In the genomic region with DNA sequence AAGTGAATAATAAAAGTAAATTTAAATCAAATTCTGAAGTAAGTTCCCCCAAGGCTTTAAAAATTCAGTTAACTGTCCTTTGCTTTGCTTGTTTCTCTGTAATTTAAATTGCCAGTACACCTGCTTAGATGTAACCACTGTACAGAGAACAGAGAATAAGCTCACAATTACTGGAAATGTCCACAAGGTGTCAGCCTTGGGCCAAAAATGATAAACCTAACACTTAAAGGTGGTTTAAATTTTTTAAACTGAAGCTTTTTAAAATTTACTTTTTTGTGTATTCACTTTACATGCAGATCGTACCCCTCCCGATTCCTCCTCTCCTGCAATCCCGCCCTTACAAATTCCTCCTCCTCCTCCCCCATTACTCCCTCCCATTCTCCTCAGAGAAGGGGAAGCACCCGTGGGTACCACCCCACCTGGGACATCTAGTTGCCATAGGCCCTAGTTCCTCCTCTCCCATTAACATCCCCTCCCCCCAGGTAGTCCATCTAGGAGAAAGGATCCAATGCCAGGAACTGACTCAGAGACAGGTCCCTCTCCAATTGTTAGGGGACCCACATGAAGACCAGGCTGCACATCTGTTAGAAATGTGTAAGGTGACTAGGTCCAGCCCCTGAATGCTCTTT, we compare ENCODE assay signal across 8 mouse cellular contexts.
DNase-seq lines count a peak whose midpoint lies in the region; ATAC-seq and TF ChIP-seq lines count a peak whose summit lies in the region.

No protein-coding gene starts in this region.

- no peak for TF ChIP-seq CTCF in kidney, adult 2 months (conservative IDR thresholded peaks at IDR 0.05; ENCODE audit: insufficient read depth, insufficient read length, low read depth, low read length)

- intact Hi-C loops in heart, postnatal 10 days (cut with DNase I): loop anchor here (1.0 to 5.0 kb wide), 4 partner anchors 152 to 717 kb away; no protein-coding TSS in a partner anchor

- H3K9ac ChIP-seq in embryonic facial prominence, embryonic 11.5 days (replicated peaks; ENCODE audit: low read length): no peak overlapping the region
- H3K9ac ChIP-seq in limb, embryonic 14.5 days (ENCODE audit: low read depth, low read length, severe bottlenecking): no peak overlapping the region

- no peak overlapping the region for H3K27ac ChIP-seq in heart, embryonic 10.5 days
- no peak overlapping the region for H3K27ac ChIP-seq in embryonic facial prominence, embryonic 11.5 days (replicated peaks; ENCODE audit: low read depth, low read length)
- no peak overlapping the region for H3K27ac ChIP-seq in kidney, adult 2 months (ENCODE audit: insufficient read depth, low read depth, low read length)
- H3K27ac ChIP-seq in limb, embryonic 14.5 days (replicated peaks; ENCODE audit: low read depth, low read length): no peak overlapping the region

- H3K36me3 ChIP-seq in heart, embryonic 10.5 days: no peaks in the 10 kb centered on the region
- H3K36me3 ChIP-seq in embryonic facial prominence, embryonic 11.5 days (replicated peaks; ENCODE audit: control insufficient read depth, insufficient read depth, low read depth, low read length): no peaks in the 10 kb centered on the region
- H3K36me3 ChIP-seq in kidney, adult 2 months (ENCODE audit: control insufficient read depth, insufficient read depth, low read length): no peaks in the 10 kb centered on the region
- H3K36me3 ChIP-seq in limb, embryonic 14.5 days (ENCODE audit: control insufficient read depth, insufficient read depth, low read length): no peaks in the 10 kb centered on the region

- no peaks in the 10 kb centered on the region for H3K9me3 ChIP-seq in heart, embryonic 10.5 days
- no peaks in the 10 kb centered on the region for H3K9me3 ChIP-seq in embryonic facial prominence, embryonic 11.5 days (replicated peaks; ENCODE audit: control insufficient read depth, low read length)
- no peaks in the 10 kb centered on the region for H3K9me3 ChIP-seq in limb, embryonic 14.5 days (ENCODE audit: control insufficient read depth, low read length)

- H3K4me1 ChIP-seq in heart, embryonic 10.5 days: no peaks in the 10 kb centered on the region
- no peaks in the 10 kb centered on the region for H3K4me1 ChIP-seq in embryonic facial prominence, embryonic 11.5 days (ENCODE audit: control insufficient read depth, insufficient read depth, low read length)
- H3K4me1 ChIP-seq in kidney, adult 2 months (ENCODE audit: control insufficient read depth, insufficient read depth, low read length): no peaks in the 10 kb centered on the region
- H3K4me1 ChIP-seq in limb, embryonic 14.5 days (ENCODE audit: control insufficient read depth, insufficient read depth, low read length): no peaks in the 10 kb centered on the region

- H3K4me2 ChIP-seq in embryonic facial prominence, embryonic 11.5 days (ENCODE audit: low read depth, low read length): no peak overlapping the region
- H3K4me2 ChIP-seq in limb, embryonic 14.5 days (replicated peaks; ENCODE audit: low read depth, low read length, severe bottlenecking): no peak overlapping the region

- peaks cover 5% of the 10 kb centered on the region; the same call in 1 of the 2 replicates for H3K27me3 ChIP-seq in heart, embryonic 10.5 days (ENCODE audit: insufficient read depth, poor library complexity, severe bottlenecking)
- no peaks in the 10 kb centered on the region for H3K27me3 ChIP-seq in embryonic facial prominence, embryonic 11.5 days (ENCODE audit: control insufficient read depth, insufficient read depth, low read length)
- no peaks in the 10 kb centered on the region; the same call in 1 of the 2 replicates for H3K27me3 ChIP-seq in kidney, adult 2 months (replicated peaks; ENCODE audit: control insufficient read depth, insufficient read depth, low read length)
- H3K27me3 ChIP-seq in limb, embryonic 14.5 days (ENCODE audit: control insufficient read depth, insufficient read depth, low read length): no peaks in the 10 kb centered on the region

- WGBS in heart, embryonic 10.5 days: 38% methylated on average over 4 of the region's 4 CpGs
- 34% methylated on average over 4 of the region's 4 CpGs for WGBS in embryonic facial prominence, embryonic 11.5 days
- 18% methylated on average over 4 of the region's 4 CpGs for WGBS in kidney, adult 2 months
- WGBS in limb, embryonic 14.5 days: 21% methylated on average over 4 of the region's 4 CpGs

- H3K4me3 ChIP-seq in heart, embryonic 10.5 days: no peak overlapping the region
- no peak overlapping the region for H3K4me3 ChIP-seq in embryonic facial prominence, embryonic 11.5 days (ENCODE audit: low read depth, low read length)
- H3K4me3 ChIP-seq in kidney, adult 2 months (ENCODE audit: insufficient read depth, low read depth, low read length): no peak overlapping the region
- no peak overlapping the region for H3K4me3 ChIP-seq in limb, embryonic 14.5 days (replicated peaks; ENCODE audit: low read length)

- ATAC-seq in embryonic facial prominence, embryonic 11.5 days (replicated peaks; ENCODE audit: insufficient number of reproducible peaks, low FRiP score, low TSS enrichment, low read depth): no peak; the same call in 1 of the 2 replicates
- no peak for ATAC-seq in limb, embryonic 14.5 days (ENCODE audit: low FRiP score, low read depth)

- DNase-seq in heart, postnatal 10 days: peak; percentile 19 to 54
- no peak for DNase-seq in heart, embryonic 10.5 days (ENCODE audit: low spot score)
- DNase-seq in adipocyte (ENCODE audit: low spot score): peak; percentile 68
- peak; percentile 71 for DNase-seq in embryonic facial prominence, embryonic 11.5 days (ENCODE audit: low spot score)
- DNase-seq in kidney, adult 2 months: peak; percentile 43
- peak; percentile 75 for DNase-seq in limb, embryonic 14.5 days (ENCODE audit: low spot score)
- DNase-seq in retina, postnatal 7 days (ENCODE audit: low read depth, low spot score): peak; percentile 39
- DNase-seq in ovary, postnatal 36 days (ENCODE audit: low spot score): no peak

- TF ChIP-seq POLR2A in kidney, adult 2 months (IDR thresholded peaks at IDR 0.05; ENCODE audit: low read depth, low read length): no peak
- no peak for TF ChIP-seq POLR2A in limb, embryonic 14.5 days (IDR thresholded peaks at IDR 0.05; ENCODE audit: borderline replicate concordance, extremely low read depth, insufficient read depth, insufficient read length)

Comparison
In these comparisons a context has a peak if more than half of its experiments do, and no peak if none do; other contexts are left out.
1. DNase-seq: peak in heart, postnatal 10 days (2 of 2), adipocyte (single experiment), embryonic facial prominence, embryonic 11.5 days (single experiment), kidney, adult 2 months (single experiment), limb, embryonic 14.5 days (single experiment) and retina, postnatal 7 days (single experiment); none in heart, embryonic 10.5 days (single experiment) and ovary, postnatal 36 days (single experiment).